In the genomic region with DNA sequence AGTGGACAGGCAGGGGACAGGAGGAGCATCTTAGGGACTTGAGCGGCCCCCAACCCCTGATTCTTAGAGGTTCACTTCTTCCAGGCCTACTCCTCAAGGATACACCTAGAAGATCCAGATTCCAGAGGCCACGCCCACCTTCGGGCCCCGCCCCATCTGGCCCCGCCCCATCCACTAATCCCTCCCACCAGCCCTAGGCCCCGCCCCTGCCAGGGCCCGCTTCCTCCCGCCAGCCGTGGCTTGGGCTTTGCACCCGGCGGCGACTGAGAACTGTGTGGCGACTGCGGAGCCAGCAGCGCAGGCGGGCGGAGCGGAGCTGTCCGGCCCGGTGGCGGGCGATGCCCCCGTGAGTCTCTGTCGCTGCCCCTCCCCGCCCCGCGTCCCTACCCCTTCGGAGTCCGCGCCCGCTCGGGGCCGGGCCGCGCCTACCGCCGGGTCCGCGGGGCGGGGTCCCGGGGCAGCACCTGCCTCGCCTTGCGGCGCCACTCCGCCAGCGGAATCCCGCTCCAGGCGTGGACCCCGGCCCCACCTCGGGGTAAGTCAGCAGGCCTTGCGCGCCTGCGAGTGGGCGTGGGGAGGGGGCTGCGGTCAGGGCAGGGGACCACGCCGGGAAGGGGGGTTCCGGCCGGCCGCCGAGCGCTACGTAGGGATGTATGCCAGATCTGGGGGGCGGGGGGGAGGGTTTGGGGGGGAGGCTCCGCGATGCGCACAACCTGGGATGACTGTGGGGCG, we compare ENCODE assay signal across 8 mouse cellular contexts. TPM values are rescaled to one million over a fixed set of nuclear protein-coding genes. Genes with fewer than 3 reads are reported as not detected.
DNase-seq lines count a peak whose midpoint lies in the region; ATAC-seq lines count a peak whose summit lies in the region.

A gene (plus strand): TSS at position 229 of the 732 bp plus-strand sequence.

- H3K9me3 ChIP-seq in forebrain, embryonic 14.5 days (replicated peaks; ENCODE audit: control insufficient read depth, low read length) = no peaks in the 10 kb centered on the region
- no peaks in the 10 kb centered on the region for H3K9me3 ChIP-seq in intestine, embryonic 15.5 days
- no peaks in the 10 kb centered on the region for H3K9me3 ChIP-seq in midbrain, embryonic 11.5 days (ENCODE audit: control insufficient read depth, low read length)

- no peak for DNase-seq in frontal cortex, postnatal 25 days (ENCODE audit: low spot score in 2 of 2)
- peak; percentile 65 for DNase-seq in cerebellum, adult 11 months
- DNase-seq in forebrain, embryonic 14.5 days (ENCODE audit: low spot score) = peak; percentile 53
- peak; percentile 76 for DNase-seq in left cerebral cortex, postnatal 4 days
- peak; percentile 97 for DNase-seq in midbrain, embryonic 11.5 days (ENCODE audit: low spot score, missing footprints)
- DNase-seq in right cerebral cortex, postnatal 4 days = peak; percentile 71

- WGBS in forebrain, embryonic 14.5 days = 1% methylated on average over 51 of the region's 68 CpGs
- 2% methylated on average over 67 of the region's 68 CpGs for WGBS in intestine, embryonic 15.5 days
- under 1% methylated on average over 64 of the region's 68 CpGs for WGBS in midbrain, embryonic 11.5 days

- peak within 1 kb of the TSS; percentile 72 for H3K9ac ChIP-seq in forebrain, embryonic 14.5 days (ENCODE audit: low read length)
- peak within 1 kb of the TSS; percentile 53 for H3K9ac ChIP-seq in intestine, embryonic 15.5 days
- H3K9ac ChIP-seq in midbrain, embryonic 11.5 days (ENCODE audit: low read length) = peak within 1 kb of the TSS; percentile 75

- no peak within 1 kb of the TSS for H3K27ac ChIP-seq in forebrain, embryonic 14.5 days (ENCODE audit: low read depth, low read length)
- H3K27ac ChIP-seq in intestine, embryonic 15.5 days = no peak within 1 kb of the TSS
- no peak within 1 kb of the TSS for H3K27ac ChIP-seq in midbrain, embryonic 11.5 days (ENCODE audit: low read depth, low read length)

- H3K4me1 ChIP-seq in forebrain, embryonic 14.5 days (ENCODE audit: control insufficient read depth, insufficient read depth, low read length) = no peaks in the 10 kb centered on the region; the same call in 1 of the 2 replicates
- H3K4me1 ChIP-seq in intestine, embryonic 15.5 days (replicated peaks) = no peaks in the 10 kb centered on the region
- H3K4me1 ChIP-seq in midbrain, embryonic 11.5 days (ENCODE audit: control insufficient read depth, insufficient read depth, low read length) = peaks cover 9% of the 10 kb centered on the region

- peak within 1 kb of the TSS; percentile 56 for H3K4me3 ChIP-seq in forebrain, embryonic 14.5 days (ENCODE audit: low read depth, low read length)
- peak within 1 kb of the TSS; percentile 54 for H3K4me3 ChIP-seq in intestine, embryonic 15.5 days (replicated peaks)
- H3K4me3 ChIP-seq in midbrain, embryonic 11.5 days (ENCODE audit: low read depth, low read length) = peak within 1 kb of the TSS; percentile 72

- no peaks in the 10 kb centered on the region; the same call in 1 of the 2 replicates for H3K27me3 ChIP-seq in forebrain, embryonic 14.5 days (replicated peaks; ENCODE audit: control insufficient read depth, insufficient read depth, low read length)
- peaks cover 15% of the 10 kb centered on the region for H3K27me3 ChIP-seq in intestine, embryonic 15.5 days (replicated peaks)
- H3K27me3 ChIP-seq in midbrain, embryonic 11.5 days (ENCODE audit: control insufficient read depth, insufficient read depth, low read length) = peaks cover 5% of the 10 kb centered on the region

- intact Hi-C loops in left cerebral cortex, postnatal 4 days (cut with DNase I) = loop anchor here (5.0 kb wide), 2 partner anchors 33 to 53 kb away; no protein-coding TSS in a partner anchor

- peak; percentile 43 for ATAC-seq in frontal cortex, adult (ENCODE audit: low TSS enrichment)
- ATAC-seq in forebrain, embryonic 14.5 days = peak; percentile 85
- ATAC-seq in intestine, embryonic 15.5 days = peak; percentile 89
- ATAC-seq in midbrain, embryonic 11.5 days (ENCODE audit: low FRiP score) = peak; percentile 88

- H3K36me3 ChIP-seq in forebrain, embryonic 14.5 days (ENCODE audit: control insufficient read depth, insufficient read depth, low read length) = no peaks in the 10 kb centered on the region
- no peaks in the 10 kb centered on the region for H3K36me3 ChIP-seq in intestine, embryonic 15.5 days
- no peaks in the 10 kb centered on the region for H3K36me3 ChIP-seq in midbrain, embryonic 11.5 days (ENCODE audit: control insufficient read depth, insufficient read depth, low read length)

- H3K4me2 ChIP-seq in forebrain, embryonic 14.5 days (ENCODE audit: low read length) = peak within 1 kb of the TSS; percentile 80
- H3K4me2 ChIP-seq in intestine, embryonic 15.5 days (replicated peaks) = peak within 1 kb of the TSS; percentile 92
- H3K4me2 ChIP-seq in midbrain, embryonic 11.5 days = peak within 1 kb of the TSS; percentile 65

RNA-seq across cellular contexts. Expression of the gene that starts here (rescaled TPM):
- 8.1 and 9.0 TPM in 2 replicates for polyA plus RNA-seq in forebrain, embryonic 14.5 days (2014; fragmentation: Nextera tagmentation; extraction: Ambion mirVana)
- 1.3 and 1.4 TPM in 2 replicates for polyA plus RNA-seq in intestine, embryonic 15.5 days (2015; fragmentation: Nextera tagmentation; extraction: Ambion mirVana)
- total RNA-seq in left cerebral cortex, postnatal 4 days (2021) = 10 to 100 TPM; 74.4 to 75.8 TPM
- polyA plus RNA-seq in midbrain, embryonic 11.5 days (2014; fragmentation: Nextera tagmentation; extraction: Ambion mirVana) = 3.4 and 3.5 TPM in 2 replicates

Comparison
In these comparisons a context has a peak if more than half of its experiments do, and no peak if none do; other contexts are left out.
1. DNase-seq: peak in cerebellum, adult 11 months (single experiment), forebrain, embryonic 14.5 days (single experiment), left cerebral cortex, postnatal 4 days (single experiment), midbrain, embryonic 11.5 days (single experiment) and right cerebral cortex, postnatal 4 days (single experiment); none in frontal cortex, postnatal 25 days (0 of 2).
2. Peak in every context shown above with its lines, with median percentiles within 50 percentile points of each other: ATAC-seq, H3K4me2 ChIP-seq, H3K4me3 ChIP-seq and H3K9ac ChIP-seq.